Mouse (Mus musculus) bone marrow, adult 2 months (tissue): ENCODE measurements around the gene Cnih1.

Experiments
- CTCF ChIP-seq: fragments of 200-500 bp; IDR thresholded peaks from 2 replicates; pipeline ENCODE4 v1.5.1; 2011; ENCODE audit warnings: low read length, control low read depth; ENCODE audit not compliant: control insufficient read depth, insufficient read depth
- POLR2A ChIP-seq: fragments of 200-500 bp; IDR thresholded peaks from 2 replicates; pipeline ENCODE4 v1.6.1; 2011; ENCODE audit warnings: low read depth, mild to moderate bottlenecking, control low read depth, low read length, borderline replicate concordance; ENCODE audit not compliant: control insufficient read depth

- TF ChIP-seq CTCF = no peak
- no peak for TF ChIP-seq POLR2A
Measured at GRCm38 (mm10) chr14:46790303-46790702, 2.1 kb upstream of the Cnih1 start.
